Mouse (Mus musculus) heart, postnatal 0 days (tissue): ENCODE measurements around the gene Retreg3.

Experiments
- CTCF ChIP-seq: IDR thresholded peaks from 2 replicates; pipeline ENCODE4 v1.5.1; 2016; ENCODE audit warnings: antibody characterized with exemption, control low read depth, low read depth
- EP300 ChIP-seq: IDR thresholded peaks from 2 replicates; pipeline ENCODE4 v1.6.1; 2016; ENCODE audit warnings: antibody characterized with exemption, low read depth

- peak; percentile 98 for TF ChIP-seq CTCF
- no peak for TF ChIP-seq EP300
Observed at GRCm38 (mm10) chr11:101066549-101067412, 52.9 kb downstream of the Retreg3 start.
